Mouse (Mus musculus): ENCODE data around the gene Cacul1.

Gene Cacul1

GRCm38 (mm10) chr19:60529302-60529701 is 51.5 kb downstream of the Cacul1 start:
- DNase-seq: no peak

- DNase-seq: no peak
Observed at GRCm38 (mm10) chr19:60528602-60529001, 52.2 kb downstream of the Cacul1 start.

- no peak for DNase-seq
Observed at GRCm38 (mm10) chr19:60526876-60527275, 53.9 kb downstream of the Cacul1 start.

GRCm38 (mm10) chr19:60525086-60525485 is 55.7 kb downstream of the Cacul1 start:
- no peak for DNase-seq

- DNase-seq: no peak
Observed at GRCm38 (mm10) chr19:60524678-60525077, 56.1 kb downstream of the Cacul1 start.

- DNase-seq: no peak
Observed at GRCm38 (mm10) chr19:60520131-60520530, 60.7 kb downstream of the Cacul1 start.

- DNase-seq: no peak
Observed at GRCm38 (mm10) chr19:60515064-60515463, 65.8 kb downstream of the Cacul1 start.

- peak; percentile 28 for DNase-seq
Observed at GRCm38 (mm10) chr19:60513431-60513830, 67.4 kb downstream of the Cacul1 start.

GRCm38 (mm10) chr19:60500209-60500608 is 80.6 kb downstream of the Cacul1 start:
- DNase-seq: peak; percentile 66

GRCm38 (mm10) chr19:60497171-60497570 is 83.7 kb downstream of the Cacul1 start:
- DNase-seq: no peak

GRCm38 (mm10) chr19:60495772-60496171 is 85.1 kb downstream of the Cacul1 start:
- no peak for DNase-seq

- DNase-seq: no peak
Observed at GRCm38 (mm10) chr19:60489566-60489965, 91.3 kb downstream of the Cacul1 start.

- no peak for DNase-seq
Observed at GRCm38 (mm10) chr19:60485261-60485660, 95.6 kb downstream of the Cacul1 start.

- no peak for DNase-seq
Observed at GRCm38 (mm10) chr19:60478859-60479258, 102.0 kb downstream of the Cacul1 start.

GRCm38 (mm10) chr19:60477788-60478187 is 103.0 kb downstream of the Cacul1 start:
- DNase-seq: no peak
